Mouse (Mus musculus) macrophage (primary cell): ENCODE results near the gene Dpp4. TPM values are rescaled to one million over a fixed set of nuclear protein-coding genes. Genes with fewer than 3 reads are reported as not detected.

Source experiments
- H3K27ac ChIP-seq: fragments of 350-480 bp; formaldehyde crosslinking; 2 replicates; pipeline ENCODE4 v1.9.0; 2021
- H3K36me3 ChIP-seq: fragments of 350-480 bp; formaldehyde crosslinking; 2 replicates; pipeline ENCODE4 v1.9.0; 2021; ENCODE audit errors: inconsistent target
- H3K4me3 ChIP-seq: fragments of 350-480 bp; formaldehyde crosslinking; 2 replicates; pipeline ENCODE4 v1.9.0; 2021; ENCODE audit errors: inconsistent target
- H3K79me2 ChIP-seq: fragments of 350-480 bp; formaldehyde crosslinking; 2 replicates; pipeline ENCODE4 v1.9.0; 2021; ENCODE audit errors: inconsistent target
- whole genome bisulfite sequencing: methylation state at CpG from one replicate; pipeline ENCODE4 v1.1.7; 2026; ENCODE audit warnings: inconsistent platforms; ENCODE audit not compliant: missing documents; 5-methylcytosine and 5-hydroxymethylcytosine counted together
- polyA plus RNA-seq: library from polyadenylated mRNA; stranded (reverse); fragments of 250-400 nt; gene quantifications from 3 replicates; pipeline ENCODE4 v1.2.4, GENCODE M21; 2018; ENCODE audit warnings: inconsistent platforms

The Dpp4 gene
- polyA plus RNA-seq, 1 experiment from 2014 or later: 1.1 TPM

- WGBS: 91% methylated on average over 1 of the region's 1 CpGs
- H3K4me3 ChIP-seq: no peak overlapping the region
- no peaks in the 10 kb centered on the region for H3K36me3 ChIP-seq
- H3K27ac ChIP-seq: no peak overlapping the region
- no peaks in the 10 kb centered on the region for H3K79me2 ChIP-seq
Measured at GRCm38 (mm10) chr2:62396799-62397198, 15.2 kb downstream of the Dpp4 start.

- H3K4me3 ChIP-seq: no peak overlapping the region
- no peaks in the 10 kb centered on the region for H3K79me2 ChIP-seq
- no peak overlapping the region for H3K27ac ChIP-seq
- WGBS: 70% methylated on average over 3 of the region's 3 CpGs
- no peaks in the 10 kb centered on the region for H3K36me3 ChIP-seq
Measured at GRCm38 (mm10) chr2:62394800-62395199, 17.2 kb downstream of the Dpp4 start.

GRCm38 (mm10) chr2:62392098-62392497 lies 19.9 kb downstream of the Dpp4 start:
- 2% methylated on average over 3 of the region's 3 CpGs for whole genome bisulfite sequencing
- H3K27ac ChIP-seq: no peak overlapping the region

GRCm38 (mm10) chr2:62390961-62391461 lies 21.0 kb downstream of the Dpp4 start:
- no peaks in the 10 kb centered on the region for H3K79me2 ChIP-seq
- WGBS: 24% methylated on average over 12 of the region's 12 CpGs
- H3K27ac ChIP-seq: no peak overlapping the region
- no peaks in the 10 kb centered on the region for H3K36me3 ChIP-seq
- H3K4me3 ChIP-seq: no peak overlapping the region

More at GRCm38 (mm10) chr2:62392098-62392497, 19.9 kb downstream of the Dpp4 start:
- Histone ChIP-seq H3K79me2 (no peaks in the 10 kb centered on the region), H3K36me3 (no peaks in the 10 kb centered on the region), H3K4me3 (no peak overlapping the region)

- Histone ChIP-seq H3K4me3 (no peak overlapping the region), H3K27ac (no peak overlapping the region), H3K79me2 (no peaks in the 10 kb centered on the region), H3K36me3 (no peaks in the 10 kb centered on the region)
- 79% methylated on average over 3 of the region's 3 CpGs for WGBS
Measured at GRCm38 (mm10) chr2:62390305-62390704, 21.7 kb downstream of the Dpp4 start.

GRCm38 (mm10) chr2:62388841-62389240 lies 23.2 kb downstream of the Dpp4 start:
- no peak overlapping the region for H3K4me3 ChIP-seq
- no peak overlapping the region for H3K27ac ChIP-seq
- WGBS: 85% methylated on average over 4 of the region's 4 CpGs
- no peaks in the 10 kb centered on the region for H3K79me2 ChIP-seq
- no peaks in the 10 kb centered on the region for H3K36me3 ChIP-seq

- 85% methylated on average over 4 of the region's 4 CpGs for WGBS
- H3K79me2 ChIP-seq: no peaks in the 10 kb centered on the region
- no peaks in the 10 kb centered on the region for H3K36me3 ChIP-seq
- H3K27ac ChIP-seq: no peak overlapping the region
- no peak overlapping the region for H3K4me3 ChIP-seq
Measured at GRCm38 (mm10) chr2:62383196-62383595, 28.8 kb downstream of the Dpp4 start.

GRCm38 (mm10) chr2:62382440-62382839 lies 29.6 kb downstream of the Dpp4 start:
- whole genome bisulfite sequencing: 87% methylated on average over 5 of the region's 5 CpGs
- H3K79me2 ChIP-seq: no peaks in the 10 kb centered on the region
- H3K4me3 ChIP-seq: no peak overlapping the region
- no peak overlapping the region for H3K27ac ChIP-seq
- H3K36me3 ChIP-seq: no peaks in the 10 kb centered on the region

GRCm38 (mm10) chr2:62381756-62382155 lies 30.3 kb downstream of the Dpp4 start:
- no peak overlapping the region for H3K27ac ChIP-seq
- no peaks in the 10 kb centered on the region for H3K79me2 ChIP-seq
- H3K36me3 ChIP-seq: no peaks in the 10 kb centered on the region
- H3K4me3 ChIP-seq: no peak overlapping the region
- WGBS: 91% methylated on average over 6 of the region's 6 CpGs

GRCm38 (mm10) chr2:62373692-62374091 lies 38.3 kb downstream of the Dpp4 start:
- 96% methylated on average over 11 of the region's 11 CpGs for WGBS
- H3K36me3 ChIP-seq: no peaks in the 10 kb centered on the region
- H3K27ac ChIP-seq: no peak overlapping the region
- H3K79me2 ChIP-seq: no peaks in the 10 kb centered on the region
- H3K4me3 ChIP-seq: no peak overlapping the region

GRCm38 (mm10) chr2:62370048-62370447 lies 42.0 kb downstream of the Dpp4 start:
- 88% methylated on average over 2 of the region's 2 CpGs for WGBS
- H3K4me3 ChIP-seq: no peak overlapping the region
- no peak overlapping the region for H3K27ac ChIP-seq

GRCm38 (mm10) chr2:62368349-62369053 lies 43.5 kb downstream of the Dpp4 start:
- Histone ChIP-seq H3K79me2 (no peaks in the 10 kb centered on the region), H3K4me3 (no peak overlapping the region), H3K36me3 (no peaks in the 10 kb centered on the region), H3K27ac (no peak overlapping the region)
- 94% methylated on average over 5 of the region's 5 CpGs for WGBS

More at GRCm38 (mm10) chr2:62370048-62370447, 42.0 kb downstream of the Dpp4 start:
- H3K79me2 ChIP-seq: no peaks in the 10 kb centered on the region
- no peaks in the 10 kb centered on the region for H3K36me3 ChIP-seq

GRCm38 (mm10) chr2:62363606-62364005 lies 48.4 kb downstream of the Dpp4 start:
- H3K36me3 ChIP-seq: no peaks in the 10 kb centered on the region
- no peaks in the 10 kb centered on the region for H3K79me2 ChIP-seq
- no peak overlapping the region for H3K4me3 ChIP-seq
- 96% methylated on average over 3 of the region's 4 CpGs for WGBS
- no peak overlapping the region for H3K27ac ChIP-seq

GRCm38 (mm10) chr2:62362211-62362610 lies 49.8 kb downstream of the Dpp4 start:
- no peaks in the 10 kb centered on the region for H3K79me2 ChIP-seq
- WGBS: 97% methylated on average over 9 of the region's 9 CpGs
- H3K36me3 ChIP-seq: no peaks in the 10 kb centered on the region
- no peak overlapping the region for H3K27ac ChIP-seq
- no peak overlapping the region for H3K4me3 ChIP-seq

GRCm38 (mm10) chr2:62361514-62361913 lies 50.5 kb downstream of the Dpp4 start:
- Histone ChIP-seq H3K79me2 (no peaks in the 10 kb centered on the region), H3K27ac (no peak overlapping the region), H3K4me3 (no peak overlapping the region), H3K36me3 (no peaks in the 10 kb centered on the region)
- 90% methylated on average over 3 of the region's 3 CpGs for WGBS
